Mouse (Mus musculus): ENCODE measurements around the gene Tmem82.

- TF ChIP-seq GATA1 (IDR thresholded peaks at IDR 0.05; ENCODE audit: borderline replicate concordance, low read length) (no peak), FLI1 (IDR thresholded peaks at IDR 0.05; ENCODE audit: low read length) (no peak)
Measured at GRCm38 (mm10) chr4:141659739-141660138, 41.3 kb upstream of the Tmem82 start.
